Mouse (Mus musculus) erythroblast, embryonic 14.5 days (primary cell): ENCODE measurements around the gene Slc7a9.

Source experiments
- GATA1 ChIP-seq: IDR thresholded peaks from 2 replicates; pipeline ENCODE4 v1.6.1; 2012; ENCODE audit warnings: low read length, inconsistent platforms, mixed read lengths
- TAL1 ChIP-seq: IDR thresholded peaks from 3 replicates; pipeline ENCODE4 v1.6.1; 2012; ENCODE audit warnings: low read length, inconsistent platforms, mixed read lengths

- no peak for TF ChIP-seq GATA1
- TF ChIP-seq TAL1: no peak
These were observed 48.9 kb downstream of the Slc7a9 start for GRCm38 (mm10) chr7:35497516-35497915.
